Mouse (Mus musculus) cerebellum, adult 9-11 months (tissue): ENCODE measurements around the gene Aifm2.
A peak's percentile ranks its signal among the peaks of the same experiment; 100 is the strongest.

Source experiments
- DNase-seq: peaks from one replicate; pipeline ENCODE4 v3.0.0; 2022

Aifm2 gene

DNA sequence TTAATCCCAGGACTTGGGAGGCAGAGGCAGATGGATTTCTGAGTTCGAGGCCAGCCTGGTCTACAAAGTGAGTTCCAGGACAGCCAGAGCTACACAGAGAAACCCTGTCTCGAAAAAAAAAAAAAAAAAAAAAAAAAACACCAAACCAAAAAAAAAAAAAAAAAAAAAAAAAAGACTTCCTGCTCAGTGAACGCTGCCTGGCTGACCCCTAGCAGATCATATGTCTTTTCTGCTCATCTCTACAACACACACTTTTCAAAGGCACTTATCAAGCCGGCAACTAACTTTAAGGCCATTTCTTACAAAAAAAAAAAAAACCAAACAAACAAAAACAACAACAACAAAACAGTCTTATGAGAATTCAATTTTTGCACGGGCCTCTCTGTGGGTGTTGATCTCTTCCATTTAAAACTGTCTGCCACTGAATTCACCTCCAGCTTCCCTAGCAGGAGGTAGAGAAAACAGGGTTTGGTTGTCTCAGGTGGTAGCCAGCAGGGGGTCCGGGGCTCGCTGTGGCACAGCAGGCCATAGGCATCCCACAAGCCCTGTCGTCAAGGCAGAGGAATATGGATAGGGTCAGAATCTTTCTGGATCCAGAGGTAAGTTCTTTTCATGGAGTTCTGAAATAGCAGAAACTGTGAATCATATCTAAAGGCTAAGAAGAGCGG, 66.5 kb downstream of the Aifm2 start:
- DNase-seq, result no peak

DNA sequence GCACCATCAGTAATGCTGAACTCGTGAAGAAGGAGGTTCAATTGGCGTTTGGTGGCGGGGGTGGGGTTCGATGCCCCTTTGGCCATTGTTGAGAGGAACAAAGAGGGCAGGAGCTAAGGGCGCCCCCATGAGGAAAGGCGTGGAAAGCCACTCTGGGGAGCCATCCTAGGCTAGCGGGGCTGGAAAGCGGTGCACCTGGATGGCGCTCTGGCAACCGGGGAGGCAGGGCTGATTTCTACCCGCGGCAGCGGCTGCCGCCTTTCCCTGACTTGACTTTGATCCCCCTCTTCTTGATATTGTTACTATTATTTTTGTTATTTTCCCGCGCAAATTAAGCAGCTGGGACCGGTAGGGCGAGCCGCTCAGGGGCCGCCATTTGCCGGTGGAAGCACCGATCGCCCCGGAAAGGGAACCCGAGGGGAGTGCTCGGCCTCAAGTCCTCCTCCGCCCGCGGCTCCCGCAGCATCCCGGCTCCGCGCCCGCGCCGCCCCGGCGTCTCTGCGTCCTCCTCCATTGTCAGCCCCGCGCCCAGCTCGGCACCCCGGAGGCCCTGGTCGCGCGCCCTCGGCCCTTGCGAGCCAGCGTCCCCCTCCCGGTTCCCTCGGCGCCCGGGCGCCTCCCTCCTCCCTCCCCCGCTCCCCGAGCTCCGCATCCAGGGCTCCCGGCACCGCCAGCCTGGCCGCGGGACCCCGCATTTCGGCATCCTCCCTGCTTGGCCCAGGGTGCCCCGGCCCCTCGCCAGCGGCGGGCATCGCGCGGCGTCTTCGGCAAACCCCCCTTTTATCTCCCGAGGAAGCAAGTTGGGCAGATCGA, 67.9 kb downstream of the Aifm2 start:
- DNase-seq, result peak; percentile 77

DNA sequence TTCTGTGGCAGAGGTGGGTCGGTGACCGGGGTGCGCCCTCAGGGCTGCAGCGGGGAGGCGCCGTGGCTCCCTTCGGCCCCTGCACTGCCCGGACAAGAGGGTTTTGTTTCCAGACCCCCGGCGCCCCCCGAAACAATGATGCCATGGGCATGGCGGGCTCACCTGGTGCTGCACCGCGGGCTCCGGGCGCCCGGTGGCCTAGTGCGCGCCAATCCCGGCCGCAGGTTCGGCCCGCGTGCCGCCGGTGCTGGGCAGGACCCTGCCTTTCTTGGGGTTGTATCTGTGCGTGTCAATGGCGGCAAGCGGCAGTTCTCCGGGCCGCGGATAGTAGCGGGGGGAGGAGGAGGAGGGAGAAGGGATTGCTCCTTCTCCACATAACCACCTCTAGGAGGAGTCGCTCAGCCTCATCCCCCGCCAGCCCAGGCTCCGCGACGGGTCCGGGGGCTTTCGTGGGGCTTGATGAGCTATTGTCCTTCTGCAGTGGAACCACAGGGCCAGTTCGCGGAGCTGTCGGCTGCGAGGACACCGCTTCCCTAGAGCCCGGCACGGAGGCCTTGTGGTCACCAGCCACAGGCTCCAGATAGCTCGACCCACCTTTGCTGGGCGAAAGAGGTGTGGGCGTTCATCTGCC, 68.7 kb downstream of the Aifm2 start, which contains the start of gene H2afy2:
H2afy2 (minus strand) TSS at position 527 of the 631 bp plus-strand sequence.
- DNase-seq, result peak; percentile 86

DNA sequence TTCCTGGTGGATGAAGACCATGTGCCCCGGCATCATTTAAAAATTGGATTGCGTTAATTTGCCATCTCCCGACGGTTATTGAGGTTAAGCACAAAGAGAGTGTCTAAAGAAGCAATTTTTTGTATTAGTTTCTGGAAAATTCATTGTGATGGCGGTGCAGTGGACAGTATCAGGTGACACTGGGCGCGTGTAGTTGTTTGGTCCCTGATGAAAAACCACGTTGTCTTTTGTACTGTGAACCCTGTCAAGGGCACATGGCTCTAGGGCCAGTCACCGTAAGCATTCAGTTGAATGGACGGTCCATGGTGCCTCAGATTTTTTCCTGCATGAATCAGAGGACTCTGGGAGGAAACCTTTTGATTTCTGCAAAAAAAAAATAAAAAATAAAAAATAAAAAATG, 69.4 kb downstream of the Aifm2 start:
- peak; percentile 20 for DNase-seq

DNA sequence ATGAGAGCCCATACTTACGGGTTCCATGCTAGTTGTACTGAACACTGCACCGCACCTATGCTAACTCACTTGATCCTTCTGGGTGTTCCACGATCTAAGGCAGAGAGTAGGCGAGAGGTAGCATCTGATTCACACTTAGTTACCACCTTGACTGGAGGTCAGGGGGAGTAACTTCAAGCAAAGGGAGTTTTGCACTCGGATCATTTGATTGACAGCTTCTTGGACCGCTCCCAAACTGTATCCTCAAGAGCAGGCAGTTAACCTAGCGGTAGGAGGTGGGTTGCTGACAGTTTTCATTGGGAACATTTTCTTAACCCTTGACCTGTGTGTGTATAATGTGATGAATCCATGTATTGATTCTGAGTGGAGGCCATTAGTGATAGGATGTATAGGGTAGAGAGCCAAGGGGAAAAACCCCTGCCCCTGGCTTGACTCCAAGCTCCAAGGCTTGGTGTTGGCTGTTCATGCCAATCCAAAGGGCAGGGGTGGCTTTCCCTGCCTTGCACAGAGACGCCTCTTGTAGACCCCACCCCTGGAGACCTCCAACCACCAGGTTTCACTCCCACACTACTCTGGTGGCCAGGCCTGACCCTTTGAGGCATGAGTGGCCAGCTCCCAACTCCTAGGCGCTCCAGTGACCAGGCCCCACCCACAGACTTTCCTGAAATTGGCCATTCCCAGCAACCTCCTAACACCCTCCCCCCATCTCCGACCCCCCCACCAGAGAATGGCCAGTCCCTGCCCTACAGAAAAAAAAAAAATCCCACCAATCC, 72.7 kb downstream of the Aifm2 start:
- DNase-seq, result no peak

DNA sequence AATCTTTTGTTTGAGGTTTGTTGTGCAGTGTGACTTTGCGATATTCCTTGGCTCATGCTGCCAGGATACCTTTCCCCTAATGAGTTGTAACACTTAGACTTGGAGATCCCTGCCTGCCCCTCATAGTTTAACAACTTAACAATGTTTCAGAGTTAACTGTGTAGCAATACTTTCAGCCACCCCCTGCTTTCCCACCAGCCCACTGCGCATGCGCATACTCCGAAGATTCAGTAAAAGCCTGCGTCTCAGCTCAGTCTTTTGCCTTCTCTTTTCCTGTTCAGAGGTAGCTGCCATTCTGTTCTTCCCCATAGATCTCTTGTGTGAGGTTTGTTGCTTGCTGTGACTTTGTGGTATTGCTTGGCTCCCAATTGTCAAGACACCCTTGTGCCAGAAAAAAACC, 73.4 kb downstream of the Aifm2 start:
- no peak for DNase-seq
